Mouse (Mus musculus) E14TG2a.4 (cell line): ENCODE measurements around the gene Sh3d19.

Source experiments
- CTCF ChIP-seq: conservative IDR thresholded peaks from 2 replicates; pipeline ENCODE4 v1.5.1; 2014; ENCODE audit warnings: low read length
- NANOG ChIP-seq: IDR thresholded peaks from 2 replicates; pipeline ENCODE4 v1.6.1; 2014; ENCODE audit warnings: borderline replicate concordance, low read length, mixed read lengths

DNA sequence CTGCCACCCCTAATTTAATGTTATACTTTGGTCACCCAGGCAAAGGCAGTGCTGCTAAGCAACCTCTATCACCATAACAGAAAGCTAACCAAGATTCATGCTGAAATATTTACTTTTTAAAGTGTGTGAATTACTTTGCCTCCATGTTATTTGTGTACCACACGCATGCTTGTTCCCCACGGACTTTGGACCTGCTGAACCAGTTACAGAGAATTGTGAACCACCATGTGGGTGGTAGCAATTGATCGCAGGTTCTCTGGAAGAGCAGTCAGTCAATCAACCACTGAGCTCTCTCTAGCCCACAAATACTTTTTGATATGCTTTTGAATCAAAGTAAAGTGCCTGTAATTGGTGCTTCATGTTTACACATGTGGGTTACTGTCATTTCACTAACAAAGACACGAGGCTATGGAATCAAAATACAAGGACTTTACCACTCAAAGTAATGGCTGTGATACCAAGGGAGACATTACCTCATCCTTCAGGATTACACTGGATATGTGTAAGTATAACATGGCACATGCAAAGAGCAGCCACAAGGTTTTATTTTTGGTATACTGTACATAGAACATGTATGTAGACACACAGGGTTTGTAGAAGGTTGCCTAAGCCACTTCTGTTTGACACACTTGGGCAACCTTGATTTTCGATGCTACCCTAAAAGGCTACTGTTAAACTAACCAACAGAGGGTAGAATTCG is 164.2 kb downstream of the Sh3d19 start:
- no peak for TF ChIP-seq CTCF
- TF ChIP-seq NANOG: no peak
